Mouse (Mus musculus): ENCODE data around the gene Kdm5c. TPM values are rescaled to one million over a fixed set of nuclear protein-coding genes. Genes with fewer than 3 reads are reported as not detected.

Gene Kdm5c
- polyA plus RNA-seq, 1 experiment from 2014 or later: 31.3 TPM

DNA sequence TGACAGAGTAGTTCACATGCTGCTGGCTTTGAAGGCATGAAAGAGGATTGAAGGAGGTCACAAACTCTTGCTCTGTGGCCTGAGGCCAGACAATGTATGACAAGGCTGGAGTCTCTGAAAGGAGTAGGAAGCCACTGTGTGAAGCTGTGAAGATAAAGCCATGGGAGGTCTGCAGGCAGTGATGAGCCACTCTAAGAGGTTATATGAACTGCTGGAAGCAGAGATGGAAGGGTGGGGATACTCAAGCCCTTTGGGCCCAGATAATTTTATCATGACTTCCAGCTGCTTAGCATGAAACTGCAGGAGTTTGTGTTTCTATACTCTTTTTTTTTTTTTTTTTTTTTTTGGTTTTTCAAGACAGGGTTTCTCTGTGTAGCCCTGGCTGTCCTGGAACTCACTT is 74.6 kb downstream of the Kdm5c start:
- peaks cover 11% of the 10 kb centered on the region; the same call in 1 of the 2 replicates for H3K27me3 ChIP-seq
- no peak overlapping the region for H3K27ac ChIP-seq (replicated peaks)
- H3K4me3 ChIP-seq: no peak overlapping the region
- no peaks in the 10 kb centered on the region for H3K9me3 ChIP-seq
- ATAC-seq (ENCODE audit: low FRiP score, low read depth): no peak
- no peak overlapping the region for H3K9ac ChIP-seq
- no peaks in the 10 kb centered on the region for H3K36me3 ChIP-seq
- H3K4me1 ChIP-seq (replicated peaks): no peaks in the 10 kb centered on the region
- no peak overlapping the region for H3K4me2 ChIP-seq

DNA sequence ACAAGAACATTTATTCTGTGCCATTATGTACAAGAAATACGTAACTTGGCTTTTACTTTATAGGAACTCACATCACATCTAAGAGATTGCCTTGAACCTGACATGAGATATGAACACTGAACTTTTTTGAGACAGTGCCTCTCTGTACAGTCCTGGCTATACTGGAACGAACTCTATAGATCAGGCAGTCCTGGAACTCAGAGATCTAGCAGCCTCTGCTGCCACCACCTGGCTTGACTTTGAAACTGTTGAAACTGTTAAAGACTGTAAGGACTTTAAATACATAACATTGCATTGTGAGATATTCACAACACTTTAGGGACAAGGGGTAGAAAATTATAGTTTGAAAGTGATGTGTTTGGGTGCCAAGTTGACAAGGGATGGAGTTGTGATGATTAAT is 75.1 kb downstream of the Kdm5c start:
- WGBS: 60% methylated on average over 2 of the region's 2 CpGs
- no peak overlapping the region for H3K27ac ChIP-seq (replicated peaks)
- no peak for ATAC-seq (ENCODE audit: low FRiP score, low read depth)
- H3K27me3 ChIP-seq: peaks cover 11% of the 10 kb centered on the region; the same call in 1 of the 2 replicates
- H3K36me3 ChIP-seq: no peaks in the 10 kb centered on the region
- H3K4me2 ChIP-seq: no peak overlapping the region
- H3K9ac ChIP-seq: no peak overlapping the region
- H3K4me1 ChIP-seq (replicated peaks): no peaks in the 10 kb centered on the region
- no peaks in the 10 kb centered on the region for H3K9me3 ChIP-seq
- no peak overlapping the region for H3K4me3 ChIP-seq

DNA sequence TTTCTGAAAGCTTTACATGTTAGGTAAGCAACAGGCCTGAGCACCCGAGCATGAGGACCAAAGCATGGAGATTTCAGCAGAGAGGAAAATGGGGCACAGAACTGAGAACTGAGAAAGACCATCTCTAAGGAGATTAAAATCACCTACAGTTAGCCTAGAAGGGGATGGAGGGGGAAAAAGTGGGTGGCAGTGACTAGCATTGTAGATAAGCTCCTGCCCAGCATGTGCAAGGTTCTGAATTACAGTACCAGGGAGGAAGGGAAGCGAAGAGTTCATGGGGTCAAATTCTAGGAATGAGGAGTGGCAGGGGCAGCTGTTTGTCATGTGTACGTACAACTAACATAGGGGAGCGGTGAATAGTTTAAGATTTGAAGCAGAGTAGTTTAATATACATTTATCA is 87.7 kb downstream of the Kdm5c start:
- no peak for ATAC-seq (ENCODE audit: low FRiP score, low read depth)
- Histone ChIP-seq H3K4me1 (replicated peaks) (no peaks in the 10 kb centered on the region), H3K27me3 (peaks cover 13% of the 10 kb centered on the region; the same call in 1 of the 2 replicates), H3K36me3 (peaks cover 4% of the 10 kb centered on the region; the same call in 1 of the 2 replicates), H3K4me3 (no peak overlapping the region), H3K9me3 (no peaks in the 10 kb centered on the region), H3K27ac (replicated peaks) (no peak overlapping the region), H3K4me2 (no peak overlapping the region), H3K9ac (no peak overlapping the region)
- WGBS: 95% methylated on average over 4 of the region's 4 CpGs

DNA sequence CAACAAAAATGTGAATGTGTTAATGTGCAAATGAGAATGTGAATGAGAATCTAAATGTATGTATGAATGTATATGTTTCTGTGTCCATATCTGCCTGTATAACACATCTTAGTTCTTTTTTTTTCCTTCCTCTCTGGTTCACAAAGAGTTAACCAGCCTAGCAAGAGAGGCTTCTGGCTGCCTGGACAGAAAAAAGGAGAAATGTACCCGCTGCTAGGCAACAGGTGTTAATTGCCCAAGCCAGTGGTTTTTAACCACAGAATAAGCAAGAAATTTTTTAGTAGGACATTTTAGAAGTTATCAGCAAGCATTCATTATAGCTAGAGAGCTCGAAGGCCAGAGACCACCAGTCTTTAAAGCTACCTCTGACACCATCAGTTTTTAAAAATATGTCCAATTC is 90.0 kb downstream of the Kdm5c start:
- no peak overlapping the region for H3K9ac ChIP-seq
- no peak for ATAC-seq (ENCODE audit: low FRiP score, low read depth)
- 40% methylated on average over 2 of the region's 2 CpGs for WGBS
- H3K4me2 ChIP-seq: no peak overlapping the region
- H3K27me3 ChIP-seq: peaks cover 18% of the 10 kb centered on the region; the same call in 1 of the 2 replicates
- H3K4me3 ChIP-seq: no peak overlapping the region
- no peak overlapping the region for H3K27ac ChIP-seq (replicated peaks)
- peaks cover 4% of the 10 kb centered on the region; the same call in 1 of the 2 replicates for H3K36me3 ChIP-seq
- peaks cover 3% of the 10 kb centered on the region; the same call in 1 of the 2 replicates for H3K4me1 ChIP-seq (replicated peaks)
- H3K9me3 ChIP-seq: no peaks in the 10 kb centered on the region

DNA sequence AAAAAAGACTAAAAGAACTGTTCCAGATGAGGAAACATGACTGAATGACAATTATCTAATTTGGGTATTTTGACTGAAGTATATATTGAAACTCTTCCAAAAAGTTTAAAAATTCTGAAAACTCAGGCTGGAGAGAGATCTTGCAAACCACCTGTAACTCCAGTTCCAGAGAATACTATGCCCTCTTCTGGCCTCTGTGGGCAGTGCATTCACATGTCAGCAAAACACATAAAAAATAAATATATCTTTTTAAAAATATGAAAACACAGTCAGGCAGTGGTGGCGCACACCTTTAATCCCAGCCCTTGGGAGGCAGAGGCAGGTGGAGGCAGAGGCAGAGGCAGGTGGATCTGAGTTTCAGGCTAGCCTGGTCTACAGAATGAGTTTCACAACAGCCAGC is 90.8 kb downstream of the Kdm5c start:
- Histone ChIP-seq H3K36me3 (peaks cover 4% of the 10 kb centered on the region; the same call in 1 of the 2 replicates), H3K9ac (no peak overlapping the region), H3K27ac (replicated peaks) (no peak overlapping the region), H3K4me3 (no peak overlapping the region), H3K4me1 (replicated peaks) (peaks cover 3% of the 10 kb centered on the region; the same call in 1 of the 2 replicates), H3K9me3 (no peaks in the 10 kb centered on the region), H3K27me3 (peaks cover 18% of the 10 kb centered on the region; the same call in 1 of the 2 replicates), H3K4me2 (no peak overlapping the region)
- whole genome bisulfite sequencing: 93% methylated on average over 1 of the region's 1 CpGs
- ATAC-seq (ENCODE audit: low FRiP score, low read depth): no peak

Other genes with a start within 250 kb of the Kdm5c start
- gene Hsd17b10, start 231.2 kb upstream of the Kdm5c start, polyA plus RNA-seq (2015; fragmentation: Nextera tagmentation; extraction: Ambion mirVana): 114 and 125 TPM in 2 replicates
- 2.0 and 2.5 TPM in 2 replicates for gene Ribc1, start 216.7 kb upstream of the Kdm5c start, polyA plus RNA-seq (2015; fragmentation: Nextera tagmentation; extraction: Ambion mirVana)
- gene Smc1a, start 216.6 kb upstream of the Kdm5c start, polyA plus RNA-seq (2015; fragmentation: Nextera tagmentation; extraction: Ambion mirVana): 70.7 and 77.4 TPM in 2 replicates
- gene Iqsec2, start 88.8 kb upstream of the Kdm5c start, polyA plus RNA-seq (2015; fragmentation: Nextera tagmentation; extraction: Ambion mirVana): 6.9 and 8.7 TPM in 2 replicates
- 30.3 and 32.9 TPM in 2 replicates for gene Kantr, start 94.5 kb downstream of the Kdm5c start, polyA plus RNA-seq (2015; fragmentation: Nextera tagmentation; extraction: Ambion mirVana)
- gene Tspyl2, start 109.4 kb downstream of the Kdm5c start, polyA plus RNA-seq (2015; fragmentation: Nextera tagmentation; extraction: Ambion mirVana): 53.1 and 63.9 TPM in 2 replicates
- 10.3 and 10.5 TPM in 2 replicates for gene Gpr173, start 135.7 kb downstream of the Kdm5c start, polyA plus RNA-seq (2015; fragmentation: Nextera tagmentation; extraction: Ambion mirVana)